Mouse (Mus musculus) E14TG2a.4 (cell line): ENCODE results near the gene Abcg5.

Source experiments
- CTCF ChIP-seq: conservative IDR thresholded peaks from 2 replicates; pipeline ENCODE4 v1.5.1; 2014; ENCODE audit warnings: low read length
- NANOG ChIP-seq: IDR thresholded peaks from 2 replicates; pipeline ENCODE4 v1.6.1; 2014; ENCODE audit warnings: borderline replicate concordance, low read length, mixed read lengths
- POU5F1 ChIP-seq: IDR thresholded peaks from 2 replicates; pipeline ENCODE4 v1.6.1; 2014; ENCODE audit warnings: low read length, borderline replicate concordance

- no peak for TF ChIP-seq CTCF
- TF ChIP-seq POU5F1: no peak
- no peak for TF ChIP-seq NANOG
These were observed 45.5 kb upstream of the Abcg5 start for GRCm38 (mm10) chr17:84728201-84728911.
